Mouse (Mus musculus) CH12.LX (cell line): ENCODE results near the gene Emc7.

Source experiments
- CTCF ChIP-seq, 2 experiments: IDR thresholded peaks in 1 of 2; conservative IDR thresholded peaks in 1 of 2; 2 replicates each; pipeline ENCODE4 v1.5.1; 2011 to 2012; ENCODE audit warnings: low read depth in 2 of 2, low read length in 2 of 2, improper control_type of control experiment in 1 of 2, inconsistent platforms in 1 of 2, mild to moderate bottlenecking in 1 of 2, moderate library complexity in 1 of 2
- IRF4 ChIP-seq: IDR thresholded peaks from 2 replicates; pipeline ENCODE4 v1.6.1; 2014; ENCODE audit warnings: low read depth, mild to moderate bottlenecking, inconsistent platforms, low read length, improper control_type of control experiment
- JUND ChIP-seq: conservative IDR thresholded peaks from 2 replicates; pipeline ENCODE4 v1.6.1; 2011; ENCODE audit warnings: low read depth, low read length, improper control_type of control experiment
- MYC ChIP-seq: IDR thresholded peaks from 2 replicates; pipeline ENCODE4 v1.6.1; 2011; ENCODE audit warnings: low read depth, mild to moderate bottlenecking, improper control_type of control experiment, low read length
- POLR2A ChIP-seq: IDR thresholded peaks from 2 replicates; pipeline ENCODE4 v1.6.1; 2011; ENCODE audit warnings: low read depth, mild to moderate bottlenecking, improper control_type of control experiment, low read length
- POLR2AphosphoS2 ChIP-seq: IDR thresholded peaks from 2 replicates; pipeline ENCODE4 v1.6.1; 2011; ENCODE audit warnings: low read depth, low read length, improper control_type of control experiment
- UBTF ChIP-seq: IDR thresholded peaks from 2 replicates; pipeline ENCODE4 v1.6.1; 2012; ENCODE audit warnings: low read depth, mild to moderate bottlenecking, inconsistent platforms, low read length, improper control_type of control experiment, moderate library complexity

DNA sequence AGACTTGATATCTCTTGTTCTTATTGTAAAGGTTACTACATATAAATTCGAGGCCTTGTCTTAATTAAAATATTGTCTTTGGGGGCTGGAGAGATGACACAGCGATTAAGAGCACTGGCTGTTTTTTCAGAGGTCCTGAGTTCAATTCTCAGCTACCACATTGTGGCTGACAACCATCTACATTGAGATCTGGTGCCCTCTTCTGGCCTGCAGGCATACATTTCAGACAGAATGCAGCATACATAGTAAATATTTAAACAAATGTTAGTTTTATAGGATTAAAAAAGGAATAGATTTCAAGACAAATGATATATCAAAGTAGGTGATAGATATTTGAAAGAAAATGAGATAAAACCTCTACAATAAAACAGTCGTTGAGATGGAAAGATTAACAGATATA lies 5.8 kb downstream of the Emc7 start:
- TF ChIP-seq POLR2A: no peak
- TF ChIP-seq UBTF: no peak
- TF ChIP-seq POLR2AphosphoS2: no peak
- TF ChIP-seq CTCF (conservative IDR thresholded peaks at IDR 0.05 in 1 of 2, IDR thresholded peaks at IDR 0.05 in 1 of 2; ENCODE audit: low read depth in 2 of 2, low read length in 2 of 2): peak in 1 of 2 experiments; percentile 30; a peak in 1 of 4 replicates
- TF ChIP-seq JUND: no peak
- no peak for TF ChIP-seq MYC
- TF ChIP-seq IRF4: no peak
